Comparison of ENCODE assay signal across 8 mouse cellular contexts in the genomic region with DNA sequence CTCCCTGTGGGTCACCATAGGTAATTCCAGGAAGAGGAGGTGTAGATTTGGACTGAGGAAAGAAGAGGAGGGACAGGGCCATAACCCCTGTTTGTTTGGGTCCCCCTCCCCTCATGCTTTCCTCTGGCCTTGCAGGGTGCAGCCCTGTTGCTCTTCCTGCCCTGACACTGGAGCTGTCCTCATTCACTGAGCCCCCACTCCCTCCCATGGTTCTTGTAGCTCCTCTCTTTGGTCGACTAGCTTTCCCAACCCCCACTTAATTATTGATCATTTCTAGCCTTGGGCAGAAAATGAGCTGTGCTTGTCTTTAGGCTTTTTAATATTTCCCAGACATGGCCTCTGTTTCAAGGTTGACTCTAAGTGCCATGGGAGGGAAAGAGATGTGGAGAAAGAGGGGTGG. TPM values are rescaled to one million over a fixed set of nuclear protein-coding genes. Genes with fewer than 3 reads are reported as not detected.
DNase-seq lines count a peak whose midpoint lies in the region; ATAC-seq and TF ChIP-seq lines count a peak whose summit lies in the region.

No protein-coding gene starts in this region.

- H3K9me3 ChIP-seq in liver, embryonic 15.5 days (replicated peaks): no peaks in the 10 kb centered on the region

- no peak for TF ChIP-seq POLR2A in testis, adult 2 months (IDR thresholded peaks at IDR 0.05; ENCODE audit: control insufficient read depth, low read depth, low read length)
- no peak for TF ChIP-seq POLR2A in thymus, adult 2 months (IDR thresholded peaks at IDR 0.05; ENCODE audit: control insufficient read depth, extremely low read depth, insufficient read depth, low read length, poor library complexity)

- TF ChIP-seq CTCF in testis, adult 2 months (IDR thresholded peaks at IDR 0.05; ENCODE audit: control insufficient read depth, insufficient read depth, insufficient replicate concordance, low read depth, low read length): no peak
- no peak for TF ChIP-seq CTCF in thymus, adult 2 months (IDR thresholded peaks at IDR 0.05; ENCODE audit: borderline replicate concordance, control insufficient read depth, extremely low read depth, insufficient read depth, low read length, poor library complexity)

- peak overlapping the region; percentile 80 for H3K4me2 ChIP-seq in liver, embryonic 15.5 days

- peaks cover 9% of the 10 kb centered on the region for H3K4me1 ChIP-seq in testis, adult 2 months (ENCODE audit: control insufficient read depth, insufficient read depth, low read length)
- H3K4me1 ChIP-seq in liver, embryonic 15.5 days (replicated peaks): peaks cover 61% of the 10 kb centered on the region
- H3K4me1 ChIP-seq in thymus, adult 2 months (replicated peaks; ENCODE audit: control insufficient read depth, insufficient read depth, low read length): peaks cover 16% of the 10 kb centered on the region

- no peaks in the 10 kb centered on the region; the same call in none of the 2 replicates for H3K36me3 ChIP-seq in testis, adult 2 months (ENCODE audit: control insufficient read depth, insufficient read depth, low read length)
- H3K36me3 ChIP-seq in liver, embryonic 15.5 days (replicated peaks): peaks cover 21% of the 10 kb centered on the region
- peaks cover 5% of the 10 kb centered on the region; the same call in 1 of the 2 replicates for H3K36me3 ChIP-seq in thymus, adult 2 months (ENCODE audit: control insufficient read depth, insufficient read depth, low read length)

- DNase-seq in cerebellum, adult 9-11 months: peak; percentile 55
- no peak for DNase-seq in cerebellum, postnatal 4 days (ENCODE audit: low spot score in 2 of 2)
- DNase-seq in testis, postnatal 14 days (ENCODE audit: low spot score): no peak
- DNase-seq in thymus, adult 2 months: no peak
- DNase-seq in frontal cortex, postnatal 36 days (ENCODE audit: low spot score in 2 of 2): no peak
- DNase-seq in Muller cell, postnatal 12 days (ENCODE audit: inconsistent ontology term): no peak

- peak overlapping the region; percentile 82 for H3K9ac ChIP-seq in liver, embryonic 15.5 days

- ATAC-seq in liver, embryonic 15.5 days (ENCODE audit: insufficient read depth): no peak

- peak overlapping the region; percentile 98 for H3K4me3 ChIP-seq in testis, adult 2 months (ENCODE audit: control insufficient read depth, low read depth, low read length)
- H3K4me3 ChIP-seq in liver, embryonic 15.5 days (replicated peaks): peak overlapping the region; percentile 71
- H3K4me3 ChIP-seq in thymus, adult 2 months (ENCODE audit: control insufficient read depth, insufficient read depth, low read length): no peak overlapping the region

- H3K27ac ChIP-seq in testis, adult 2 months (ENCODE audit: control insufficient read depth, insufficient read depth, low read depth, low read length): peak overlapping the region; percentile 96
- peak overlapping the region; percentile 99 for H3K27ac ChIP-seq in liver, embryonic 15.5 days (replicated peaks)
- no peak overlapping the region for H3K27ac ChIP-seq in thymus, adult 2 months (ENCODE audit: control insufficient read depth, insufficient read depth, low read length)

- 19% methylated on average over 1 of the region's 1 CpGs for WGBS in liver, embryonic 15.5 days (ENCODE audit: insufficient replicate concordance)
- 57% methylated on average over 1 of the region's 1 CpGs for WGBS in thymus, adult 2 months

- no peaks in the 10 kb centered on the region for H3K27me3 ChIP-seq in testis, adult 2 months (ENCODE audit: control insufficient read depth, insufficient read depth, low read length)
- no peaks in the 10 kb centered on the region for H3K27me3 ChIP-seq in liver, embryonic 15.5 days
- no peaks in the 10 kb centered on the region for H3K27me3 ChIP-seq in thymus, adult 2 months (ENCODE audit: control insufficient read depth, insufficient read depth, low read length)

RNA-seq across cellular contexts. Expression of a gene that starts 2.2 kb away (rescaled TPM):
- polyA plus RNA-seq in testis, adult 2 months (2012; rRNA removed): 18.3 and 19.1 TPM in 2 replicates
- polyA plus RNA-seq in liver, embryonic 15.5 days (2015; fragmentation: Nextera tagmentation; extraction: Ambion mirVana): 9.0 and 9.5 TPM in 2 replicates
- 17.2 and 18.5 TPM in 2 replicates for polyA plus RNA-seq in thymus, adult 2 months (2012; rRNA removed)

RNA-seq across cellular contexts. Expression of a gene that starts 2.9 kb away (rescaled TPM):
- polyA plus RNA-seq in testis, adult 2 months (2012; rRNA removed): 60.3 and 61.1 TPM in 2 replicates
- 18.8 and 20.9 TPM in 2 replicates for polyA plus RNA-seq in liver, embryonic 15.5 days (2015; fragmentation: Nextera tagmentation; extraction: Ambion mirVana)
- 50.3 and 50.4 TPM in 2 replicates for polyA plus RNA-seq in thymus, adult 2 months (2012; rRNA removed)

RNA-seq across cellular contexts. Expression of a gene that starts 22.9 kb away (rescaled TPM):
- polyA plus RNA-seq in testis, adult 2 months (2012; rRNA removed): 7.6 and 7.8 TPM in 2 replicates
- polyA plus RNA-seq in liver, embryonic 15.5 days (2015; fragmentation: Nextera tagmentation; extraction: Ambion mirVana): 2.1 and 2.8 TPM in 2 replicates
- polyA plus RNA-seq in thymus, adult 2 months (2012; rRNA removed): 1.4 and 1.5 TPM in 2 replicates

RNA-seq across cellular contexts. Expression of a gene that starts 30.5 kb away (rescaled TPM):
- polyA plus RNA-seq in testis, adult 2 months (2012; rRNA removed): 27.5 and 27.6 TPM in 2 replicates
- polyA plus RNA-seq in liver, embryonic 15.5 days (2015; fragmentation: Nextera tagmentation; extraction: Ambion mirVana): 110 and 114 TPM in 2 replicates
- polyA plus RNA-seq in thymus, adult 2 months (2012; rRNA removed): 129 and 140 TPM in 2 replicates

RNA-seq across cellular contexts. Expression of a gene that starts 33.1 kb away (rescaled TPM):
- polyA plus RNA-seq in testis, adult 2 months (2012; rRNA removed): 1.9 and 2.0 TPM in 2 replicates
- not detected in 2 replicates for polyA plus RNA-seq in liver, embryonic 15.5 days (2015; fragmentation: Nextera tagmentation; extraction: Ambion mirVana)
- polyA plus RNA-seq in thymus, adult 2 months (2012; rRNA removed): 1.3 and 1.6 TPM in 2 replicates
